Mouse (Mus musculus) lung, embryonic 14.5 days (tissue): Measurements from ENCODE around the gene Lipe. TPM values are rescaled to one million over a fixed set of nuclear protein-coding genes. Genes with fewer than 3 reads are reported as not detected.

Source experiments
- ATAC-seq: fragments of 200-750 bp; cut with Nextera tagmentation; 2 replicates; pipeline ENCODE4 v1.8.0; 2017; ENCODE audit warnings: mild to moderate bottlenecking, moderate TSS enrichment, moderate library complexity; ENCODE audit not compliant: insufficient read depth
- DNase-seq: peaks from one replicate; pipeline ENCODE4 v3.0.0-alpha.2; 2015
- H3K27ac ChIP-seq: fragments of 300-500 bp; sonication (generic); 2 replicates; pipeline ENCODE4 v1.5.1; 2014; ENCODE audit warnings: low read depth, mild to moderate bottlenecking, moderate library complexity
- H3K27me3 ChIP-seq: fragments of 300-500 bp; sonication (generic); 2 replicates; pipeline ENCODE4 v1.6.1; 2014; ENCODE audit warnings: low read length, control low read depth; ENCODE audit not compliant: insufficient read depth
- H3K36me3 ChIP-seq: fragments of 300-500 bp; sonication (generic); 2 replicates; pipeline ENCODE4 v1.6.1; 2014; ENCODE audit warnings: control low read depth; ENCODE audit not compliant: insufficient read depth
- H3K4me1 ChIP-seq: fragments of 300-500 bp; sonication (generic); 2 replicates; pipeline ENCODE4 v1.6.1; 2014; ENCODE audit warnings: antibody characterized with exemption, control low read depth; ENCODE audit not compliant: insufficient read depth
- H3K4me2 ChIP-seq: fragments of 300-500 bp; sonication (generic); 2 replicates; pipeline ENCODE4 v1.6.1; 2014; ENCODE audit warnings: mild to moderate bottlenecking
- H3K4me3 ChIP-seq: fragments of 300-500 bp; sonication (generic); 2 replicates; pipeline ENCODE4 v1.5.1; 2014; ENCODE audit warnings: low read depth, low read length
- H3K9ac ChIP-seq: fragments of 300-500 bp; sonication (generic); 2 replicates; pipeline ENCODE4 v1.6.1; 2014
- H3K9me3 ChIP-seq: fragments of 300-500 bp; sonication (generic); 2 replicates; pipeline ENCODE4 v1.6.1; 2016; ENCODE audit warnings: low read depth, low read length, control low read depth
- CTCF ChIP-seq: IDR thresholded peaks from 2 replicates; pipeline ENCODE4 v1.5.1; 2016; ENCODE audit warnings: antibody characterized with exemption, low read depth
- WGBS: fragments of 180-500 bp; shearing (Covaris S2); extraction: QIAGEN DNeasy Blood & Tissue Kit; methylation state at CpG from one replicate; pipeline ENCODE4 v1.1.7; 2014; 5-methylcytosine and 5-hydroxymethylcytosine counted together
- polyA plus RNA-seq: library from polyadenylated mRNA; unstranded; fragments of >200 nt; fragmentation: Nextera tagmentation; extraction: Ambion mirVana; gene quantifications from 2 replicates; pipeline ENCODE4 v1.2.1, GENCODE M21; 2014

Gene Lipe
- polyA plus RNA-seq, 1 experiment from 2014 or later: 4.0 TPM

GRCm38 (mm10) chr7:25392851-25393250, 5.7 kb downstream of the Lipe start:
- H3K9ac ChIP-seq: no peak overlapping the region; the same call in 1 of the 2 replicates

GRCm38 (mm10) chr7:25391856-25392453, 6.6 kb downstream of the Lipe start:
- 72% methylated on average over 2 of the region's 2 CpGs for WGBS
- Histone ChIP-seq H3K27ac (no peak overlapping the region), H3K4me2 (no peak overlapping the region), H3K9me3 (no peaks in the 10 kb centered on the region), H3K4me3 (no peak overlapping the region), H3K4me1 (peaks cover 24% of the 10 kb centered on the region), H3K36me3 (peaks cover 17% of the 10 kb centered on the region), H3K9ac (no peak overlapping the region), H3K27me3 (no peaks in the 10 kb centered on the region)
- ATAC-seq (no peak), DNase-seq (no peak)
- no peak for TF ChIP-seq CTCF

More at GRCm38 (mm10) chr7:25392851-25393250, 5.7 kb downstream of the Lipe start:
- no peaks in the 10 kb centered on the region for H3K9me3 ChIP-seq
- no peak overlapping the region for H3K27ac ChIP-seq
- no peak overlapping the region for H3K4me2 ChIP-seq
- H3K36me3 ChIP-seq: peaks cover 10% of the 10 kb centered on the region
- H3K4me1 ChIP-seq: peaks cover 23% of the 10 kb centered on the region
- H3K4me3 ChIP-seq: no peak overlapping the region
- TF ChIP-seq CTCF: no peak
- WGBS: 54% methylated on average over 7 of the region's 7 CpGs
- ATAC-seq (no peak), DNase-seq (no peak)
- H3K27me3 ChIP-seq: no peaks in the 10 kb centered on the region

GRCm38 (mm10) chr7:25390986-25391385, 7.5 kb downstream of the Lipe start:
- DNase-seq (no peak), ATAC-seq (no peak)
- no peaks in the 10 kb centered on the region for H3K27me3 ChIP-seq
- H3K9me3 ChIP-seq: no peaks in the 10 kb centered on the region
- H3K9ac ChIP-seq: no peak overlapping the region
- peaks cover 17% of the 10 kb centered on the region for H3K36me3 ChIP-seq
- peaks cover 23% of the 10 kb centered on the region for H3K4me1 ChIP-seq
- TF ChIP-seq CTCF: no peak
- no peak overlapping the region for H3K27ac ChIP-seq
- no peak overlapping the region for H3K4me3 ChIP-seq
- no peak overlapping the region for H3K4me2 ChIP-seq
- 35% methylated on average over 2 of the region's 2 CpGs for WGBS

- Histone ChIP-seq H3K27ac (no peak overlapping the region), H3K4me1 (peaks cover 30% of the 10 kb centered on the region), H3K36me3 (peaks cover 23% of the 10 kb centered on the region), H3K4me2 (0 out of 2 replicates have a peak overlapping the region, but pooled peaks have one; percentile 12), H3K9ac (no peak overlapping the region; the same call in 1 of the 2 replicates), H3K27me3 (no peaks in the 10 kb centered on the region), H3K4me3 (no peak overlapping the region), H3K9me3 (no peaks in the 10 kb centered on the region)
- peak; percentile 53 for DNase-seq
- 45% methylated on average over 8 of the region's 8 CpGs for WGBS
- peak; percentile 6; the same call in 1 of the 2 replicates for ATAC-seq
- TF ChIP-seq CTCF: no peak
Observed at GRCm38 (mm10) chr7:25390054-25390770, 8.3 kb downstream of the Lipe start.

- peaks cover 22% of the 10 kb centered on the region; the same call in 1 of the 2 replicates for H3K4me1 ChIP-seq
- H3K27ac ChIP-seq: no peak overlapping the region
- 77% methylated on average over 7 of the region's 7 CpGs for WGBS
- no peak for TF ChIP-seq CTCF
- peaks cover 36% of the 10 kb centered on the region for H3K36me3 ChIP-seq
- H3K4me2 ChIP-seq: no peak overlapping the region
- no peaks in the 10 kb centered on the region for H3K9me3 ChIP-seq
- no peak overlapping the region for H3K9ac ChIP-seq
- H3K4me3 ChIP-seq: no peak overlapping the region
- no peak for DNase-seq
- no peak for ATAC-seq
- H3K27me3 ChIP-seq: no peaks in the 10 kb centered on the region
Observed at GRCm38 (mm10) chr7:25388916-25389315, 9.6 kb downstream of the Lipe start.

- ATAC-seq: no peak
- no peak for TF ChIP-seq CTCF
- Histone ChIP-seq H3K4me2 (no peak overlapping the region), H3K27me3 (no peaks in the 10 kb centered on the region), H3K36me3 (peaks cover 45% of the 10 kb centered on the region), H3K4me1 (peaks cover 19% of the 10 kb centered on the region; the same call in 1 of the 2 replicates), H3K27ac (no peak overlapping the region), H3K9ac (no peak overlapping the region), H3K4me3 (no peak overlapping the region), H3K9me3 (no peaks in the 10 kb centered on the region)
- no peak for DNase-seq
- 92% methylated on average over 18 of the region's 18 CpGs for WGBS
Observed at GRCm38 (mm10) chr7:25387811-25388440, 10.6 kb downstream of the Lipe start.
